Mouse (Mus musculus) thymus, adult 2 months (tissue): ENCODE measurements at regions not wholly inside any gene's neighbourhood (a gene's known extent, or its start where the extent isn't known, plus 50 kb on each side); places are given as distances from the start of the nearest gene placed in this dataset.

Source experiments
- DNase-seq: peaks from one replicate; pipeline ENCODE4 v3.0.0; 2021
- H3K27ac ChIP-seq: fragments of 200-500 bp; 2 replicates; pipeline ENCODE4 v1.5.1; 2012; ENCODE audit warnings: low read length, control low read depth; ENCODE audit not compliant: control insufficient read depth, insufficient read depth
- H3K27me3 ChIP-seq: fragments of 200-500 bp; 2 replicates; pipeline ENCODE4 v1.6.1; 2012; ENCODE audit warnings: mild to moderate bottlenecking, low read length, moderate library complexity, mixed read lengths; ENCODE audit not compliant: control insufficient read depth, insufficient read depth
- H3K36me3 ChIP-seq: fragments of 200-500 bp; 2 replicates; pipeline ENCODE4 v1.6.1; 2012; ENCODE audit warnings: mild to moderate bottlenecking, low read length, moderate library complexity; ENCODE audit not compliant: control insufficient read depth, insufficient read depth
- H3K4me1 ChIP-seq: fragments of 200-500 bp; replicated peaks from 2 replicates; pipeline ENCODE4 v1.6.1; 2012; ENCODE audit warnings: low read length; ENCODE audit not compliant: control insufficient read depth, insufficient read depth
- H3K4me3 ChIP-seq: fragments of 200-500 bp; 2 replicates; pipeline ENCODE4 v1.5.1; 2012; ENCODE audit warnings: mild to moderate bottlenecking, low read length, control low read depth, moderate library complexity; ENCODE audit not compliant: control insufficient read depth, insufficient read depth
- CTCF ChIP-seq: fragments of 200-500 bp; IDR thresholded peaks from 2 replicates; pipeline ENCODE4 v1.5.1; 2012; ENCODE audit warnings: mild to moderate bottlenecking, control low read depth, low read length, moderate library complexity, borderline replicate concordance; ENCODE audit not compliant: control insufficient read depth, poor library complexity, insufficient read depth; ENCODE audit errors: extremely low read depth
- POLR2A ChIP-seq: fragments of 200-500 bp; IDR thresholded peaks from 2 replicates; pipeline ENCODE4 v1.6.1; 2012; ENCODE audit warnings: mild to moderate bottlenecking, low read length, control low read depth, moderate library complexity; ENCODE audit not compliant: control insufficient read depth, poor library complexity, insufficient read depth; ENCODE audit errors: extremely low read depth
- WGBS: fragments of 180-500 bp; shearing (Covaris S2); methylation state at CpG from one replicate; pipeline ENCODE4 v1.1.7; 2018; 5-methylcytosine and 5-hydroxymethylcytosine counted together

DNA sequence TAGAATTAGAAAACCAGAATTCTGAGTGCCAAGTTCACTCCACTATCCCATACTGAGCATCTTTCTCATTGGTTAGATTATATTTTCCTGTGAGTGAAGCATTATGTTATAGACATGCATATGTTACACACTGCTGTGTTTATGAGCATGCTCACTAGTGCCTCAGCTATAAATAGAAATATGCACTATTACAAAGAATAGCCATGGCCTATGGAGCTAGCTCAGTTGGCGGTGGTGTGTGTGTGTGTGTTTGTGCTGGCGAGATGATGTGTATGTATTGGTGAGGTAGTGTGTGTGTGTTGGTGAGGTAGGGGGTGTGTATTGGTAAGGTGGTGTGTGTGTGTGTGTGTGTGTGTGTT is 106.2 kb downstream of the Sec31a start:
- no peak for TF ChIP-seq CTCF
- no peak for TF ChIP-seq POLR2A
- DNase-seq: no peak
- H3K27me3 ChIP-seq: no peaks in the 10 kb centered on the region
- H3K36me3 ChIP-seq: no peaks in the 10 kb centered on the region
- H3K4me3 ChIP-seq: no peak overlapping the region
- no peak overlapping the region for H3K27ac ChIP-seq
- no peaks in the 10 kb centered on the region for H3K4me1 ChIP-seq
- WGBS: 98% methylated on average over 2 of the region's 2 CpGs

DNA sequence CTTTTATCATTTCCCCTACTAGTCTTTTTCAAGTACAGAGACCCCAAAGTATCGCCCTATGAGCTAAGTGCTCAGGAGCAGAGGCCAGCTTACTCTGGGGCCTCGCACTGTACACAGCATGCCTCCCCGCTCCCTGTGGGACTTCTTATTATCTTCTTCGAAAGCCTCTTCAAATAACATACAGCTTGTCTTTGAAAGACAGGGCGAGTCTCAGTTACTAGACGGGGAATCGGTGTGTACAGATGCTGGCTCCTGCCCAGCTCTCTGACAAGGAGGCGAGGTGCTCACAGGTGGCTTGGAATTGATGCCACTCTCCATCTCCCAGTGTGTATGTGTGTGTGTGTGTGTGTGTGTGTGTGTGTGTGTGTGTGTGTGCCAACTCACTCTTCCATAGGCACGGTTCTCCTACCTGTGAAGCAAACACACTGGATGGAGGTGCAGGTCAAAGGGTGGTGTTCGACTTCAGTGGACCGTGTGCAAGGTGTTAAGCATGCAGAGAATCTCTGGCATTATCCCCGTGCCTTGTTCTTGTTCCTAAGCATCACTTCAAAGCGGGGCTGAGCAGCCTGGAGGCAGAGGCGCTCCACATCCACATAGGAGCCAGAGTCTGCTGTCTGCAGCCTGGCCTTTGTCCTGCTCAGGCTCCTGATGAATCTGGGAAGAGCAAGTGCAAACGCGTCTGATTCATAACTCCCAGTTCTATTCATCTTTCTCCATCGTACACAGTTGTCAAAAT is 106.8 kb downstream of the Sec31a start:
- Histone ChIP-seq H3K36me3 (no peaks in the 10 kb centered on the region), H3K27me3 (no peaks in the 10 kb centered on the region), H3K27ac (no peak overlapping the region), H3K4me3 (no peak overlapping the region), H3K4me1 (no peaks in the 10 kb centered on the region)
- no peak for DNase-seq
- 88% methylated on average over 17 of the region's 17 CpGs for WGBS
- no peak for TF ChIP-seq CTCF
- no peak for TF ChIP-seq POLR2A

DNA sequence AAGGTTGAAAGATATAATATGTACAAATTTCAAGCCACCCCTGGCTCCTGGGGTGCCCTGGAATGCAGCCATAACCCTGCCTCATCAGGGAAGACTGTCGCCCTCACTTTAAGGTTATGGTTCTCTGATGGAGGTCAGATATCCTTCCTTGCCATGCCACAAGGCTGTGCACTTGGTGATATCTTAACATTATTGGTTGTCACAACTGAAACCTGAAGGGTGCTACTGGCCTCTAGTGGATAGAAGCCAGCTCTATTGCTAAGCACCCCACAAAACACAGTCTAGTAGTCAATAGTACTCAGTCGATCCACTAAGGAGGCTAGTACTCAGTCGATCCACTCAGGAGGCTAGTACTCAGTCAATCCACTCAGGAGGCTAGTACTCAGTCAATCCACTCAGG is 111.6 kb downstream of the Sec31a start:
- Histone ChIP-seq H3K27ac (no peak overlapping the region), H3K27me3 (no peaks in the 10 kb centered on the region), H3K36me3 (no peaks in the 10 kb centered on the region), H3K4me1 (no peaks in the 10 kb centered on the region), H3K4me3 (no peak overlapping the region)
- no peak for DNase-seq
- WGBS: 46% methylated on average over 3 of the region's 3 CpGs
- no peak for TF ChIP-seq POLR2A
- TF ChIP-seq CTCF: no peak

DNA sequence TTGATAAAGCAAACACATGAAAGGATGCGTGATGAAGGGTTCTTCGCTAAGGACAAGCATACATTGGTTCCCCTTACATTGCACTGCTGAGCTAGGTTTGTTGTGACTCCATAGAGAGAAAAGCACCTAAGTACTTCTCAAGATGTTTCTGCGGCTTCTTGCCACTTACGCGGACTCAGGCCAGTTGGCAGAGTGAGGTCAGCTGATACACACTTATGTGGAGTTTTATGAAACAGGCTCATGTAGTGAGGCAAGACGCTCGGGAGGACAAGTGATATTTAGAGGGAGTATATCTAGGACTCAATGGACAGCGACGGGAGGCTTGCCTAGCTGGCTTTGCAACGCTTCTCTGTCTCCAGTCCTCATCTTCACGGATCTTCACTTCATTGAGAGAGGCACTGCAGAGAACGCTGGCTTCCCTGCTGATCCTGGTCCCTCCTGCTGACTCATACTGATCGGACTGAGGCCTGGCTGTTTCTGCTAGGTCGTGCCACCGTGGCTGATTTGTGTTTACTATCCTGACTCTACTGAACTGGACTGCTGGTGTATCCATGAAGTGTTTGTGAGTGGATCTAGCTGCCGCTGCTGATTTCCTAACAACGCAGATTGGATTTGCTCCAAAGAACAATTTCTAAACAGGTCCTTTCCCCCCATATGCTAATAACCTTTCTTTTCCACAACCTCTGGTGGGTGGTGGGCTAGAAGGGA is 113.8 kb downstream of the Sec31a start:
- no peak overlapping the region for H3K4me3 ChIP-seq
- no peak for DNase-seq
- 90% methylated on average over 17 of the region's 17 CpGs for WGBS
- no peaks in the 10 kb centered on the region for H3K36me3 ChIP-seq
- H3K4me1 ChIP-seq: no peaks in the 10 kb centered on the region
- H3K27ac ChIP-seq: no peak overlapping the region
- TF ChIP-seq POLR2A (no peak), CTCF (no peak)
- no peaks in the 10 kb centered on the region for H3K27me3 ChIP-seq

DNA sequence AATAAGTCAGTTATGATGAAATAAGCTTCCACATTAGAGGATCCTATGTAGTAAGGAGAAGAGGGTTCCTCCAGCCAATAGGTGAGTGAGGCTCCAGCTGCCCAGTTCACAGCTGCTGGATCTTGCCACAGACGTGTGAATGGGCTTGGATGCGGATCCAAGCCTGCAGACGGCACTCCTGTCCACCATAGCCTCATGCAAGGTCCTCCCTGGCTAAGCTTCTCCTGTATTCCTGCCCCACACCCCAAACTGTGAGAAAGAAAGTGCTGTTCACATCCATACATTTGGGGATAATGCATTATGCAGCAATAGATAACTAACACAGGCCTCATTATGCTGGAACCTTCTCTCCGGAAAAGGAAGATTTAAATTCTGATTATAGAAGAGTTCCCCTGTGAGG is 116.9 kb downstream of the Sec31a start:
- Histone ChIP-seq H3K27me3 (no peaks in the 10 kb centered on the region), H3K27ac (no peak overlapping the region), H3K36me3 (no peaks in the 10 kb centered on the region), H3K4me1 (no peaks in the 10 kb centered on the region), H3K4me3 (no peak overlapping the region)
- 93% methylated on average over 4 of the region's 4 CpGs for WGBS
- TF ChIP-seq CTCF: no peak
- DNase-seq: no peak

DNA sequence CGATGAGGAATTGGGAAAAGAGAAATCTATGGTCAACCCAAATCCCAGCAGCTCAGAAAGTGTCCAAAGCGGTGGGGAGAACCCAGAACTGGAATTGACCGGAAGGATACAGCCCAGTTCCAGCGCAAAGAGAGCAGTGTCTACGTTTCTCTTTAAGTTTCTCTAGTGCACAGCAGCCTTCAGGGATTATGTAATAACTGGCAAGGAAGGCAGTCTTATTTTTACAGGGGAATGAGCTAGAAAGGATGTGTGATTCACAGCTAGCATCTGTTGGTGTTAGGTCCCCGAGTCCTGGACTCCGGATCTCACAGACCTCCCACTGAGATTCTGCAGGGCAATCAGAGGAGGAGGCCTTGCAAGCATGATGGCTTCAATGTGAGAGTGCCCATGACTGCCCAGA is 121.8 kb downstream of the Sec31a start:
- Histone ChIP-seq H3K27me3 (no peaks in the 10 kb centered on the region), H3K27ac (no peak overlapping the region), H3K4me3 (no peak overlapping the region), H3K4me1 (no peaks in the 10 kb centered on the region), H3K36me3 (no peaks in the 10 kb centered on the region)
- DNase-seq: no peak
- TF ChIP-seq CTCF (no peak), POLR2A (no peak)
- 95% methylated on average over 7 of the region's 7 CpGs for WGBS
